Mouse (Mus musculus): Measurements from ENCODE around the gene Pmm1. TPM values are rescaled to one million over a fixed set of nuclear protein-coding genes. Genes with fewer than 3 reads are reported as not detected.

Gene Pmm1
- polyA plus RNA-seq (2012; rRNA removed) = 22.6 and 23.4 TPM in 2 replicates
- polyA plus RNA-seq (2014; fragmentation: Nextera tagmentation; extraction: Ambion mirVana) = 17.6 and 21.1 TPM in 2 replicates

GRCm38 (mm10) chr15:81960171-81961077 lies at the start of gene Pmm1:
Pmm1 (minus strand) TSS chr15:81960930.
- H3K4me2 ChIP-seq (ENCODE audit: low read depth) = peak within 1 kb of the TSS; percentile 100
- H3K9me3 ChIP-seq (ENCODE audit: control insufficient read depth, low read length) = no peaks in the 10 kb centered on the region
- peak within 1 kb of the TSS; percentile 69 to 84 for H3K4me3 ChIP-seq (ENCODE audit: insufficient read depth in 1 of 2, low read depth in 2 of 2, low read length in 2 of 2)
- TF ChIP-seq CTCF (IDR thresholded peaks at IDR 0.05; ENCODE audit: low read depth) (peak; percentile 94), EP300 (IDR thresholded peaks at IDR 0.05; ENCODE audit: low read depth) (no peak)
- H3K36me3 ChIP-seq (replicated peaks; ENCODE audit: control insufficient read depth, insufficient read depth, low read depth) = no peaks in the 10 kb centered on the region
- under 1% methylated on average over 77 of the region's 77 CpGs for WGBS (ENCODE audit: insufficient replicate concordance)
- DNase-seq (ENCODE audit: low read depth in 3 of 3, low spot score in 3 of 3) (peak; percentile 97 to 98 (median 98)), ATAC-seq (ENCODE audit: insufficient read depth) (peak; percentile 98)
- peak within 1 kb of the TSS; percentile 76 for H3K9ac ChIP-seq (replicated peaks)
- H3K27me3 ChIP-seq (ENCODE audit: control insufficient read depth, insufficient read depth, low read length) = no peaks in the 10 kb centered on the region
- peak within 1 kb of the TSS; percentile 73 for H3K27ac ChIP-seq
- peaks cover 8 to 15% of the 10 kb centered on the region in 2 experiments for H3K4me1 ChIP-seq (replicated peaks; ENCODE audit: control insufficient read depth in 2 of 2, insufficient read depth in 2 of 2, low read length in 1 of 2)

- Histone ChIP-seq H3K27me3 (ENCODE audit: control insufficient read depth, insufficient read depth, low read length) (no peaks in the 10 kb centered on the region), H3K4me1 (replicated peaks; ENCODE audit: control insufficient read depth in 2 of 2, insufficient read depth in 2 of 2, low read length in 1 of 2) (peaks cover 4 to 7% of the 10 kb centered on the region in 2 experiments), H3K27ac (no peak overlapping the region), H3K9me3 (ENCODE audit: control insufficient read depth, low read length) (no peaks in the 10 kb centered on the region), H3K9ac (replicated peaks) (no peak overlapping the region), H3K4me3 (ENCODE audit: insufficient read depth in 1 of 2, low read depth in 2 of 2, low read length in 2 of 2) (no peak overlapping the region), H3K36me3 (replicated peaks; ENCODE audit: control insufficient read depth, insufficient read depth, low read depth) (0 out of 2 replicates have a peak, but pooled peaks cover 3% of the 10 kb centered on the region), H3K4me2 (ENCODE audit: low read depth) (no peak overlapping the region)
- 45% methylated on average over 8 of the region's 8 CpGs for WGBS (ENCODE audit: insufficient replicate concordance)
- no peak for DNase-seq (ENCODE audit: low read depth in 3 of 3, low spot score in 3 of 3)
- ATAC-seq (ENCODE audit: insufficient read depth) = peak; percentile 70
- TF ChIP-seq EP300 (IDR thresholded peaks at IDR 0.05; ENCODE audit: low read depth) = no peak
- TF ChIP-seq CTCF (IDR thresholded peaks at IDR 0.05; ENCODE audit: low read depth) = no peak
These were observed 43.5 kb upstream of the Pmm1 start for GRCm38 (mm10) chr15:82004257-82004656.

GRCm38 (mm10) chr15:81993992-81994391 lies 33.3 kb upstream of the Pmm1 start:
- no peak overlapping the region for H3K4me3 ChIP-seq (ENCODE audit: insufficient read depth in 1 of 2, low read depth in 2 of 2, low read length in 2 of 2)
- no peaks in the 10 kb centered on the region for H3K27me3 ChIP-seq (ENCODE audit: control insufficient read depth, insufficient read depth, low read length)
- no peak overlapping the region for H3K27ac ChIP-seq
- TF ChIP-seq EP300 (IDR thresholded peaks at IDR 0.05; ENCODE audit: low read depth) = no peak
- TF ChIP-seq CTCF (IDR thresholded peaks at IDR 0.05; ENCODE audit: low read depth) = no peak
- no peak overlapping the region for H3K4me2 ChIP-seq (ENCODE audit: low read depth)
- no peak overlapping the region for H3K9ac ChIP-seq (replicated peaks)
- no peak for ATAC-seq (ENCODE audit: insufficient read depth)
- H3K4me1 ChIP-seq (replicated peaks; ENCODE audit: control insufficient read depth in 2 of 2, insufficient read depth in 2 of 2, low read length in 1 of 2) = peaks cover 14 to 21% of the 10 kb centered on the region in 2 experiments
- 79% methylated on average over 6 of the region's 6 CpGs for WGBS (ENCODE audit: insufficient replicate concordance)
- H3K9me3 ChIP-seq (ENCODE audit: control insufficient read depth, low read length) = no peaks in the 10 kb centered on the region
- H3K36me3 ChIP-seq (replicated peaks; ENCODE audit: control insufficient read depth, insufficient read depth, low read depth) = no peaks in the 10 kb centered on the region; the same call in 1 of the 2 replicates
- DNase-seq (ENCODE audit: low read depth in 3 of 3, low spot score in 3 of 3) = no peak

GRCm38 (mm10) chr15:81990549-81990948 lies 29.8 kb upstream of the Pmm1 start:
- TF ChIP-seq CTCF (IDR thresholded peaks at IDR 0.05; ENCODE audit: low read depth) = no peak
- TF ChIP-seq EP300 (IDR thresholded peaks at IDR 0.05; ENCODE audit: low read depth) = peak; percentile 65
- H3K4me2 ChIP-seq (ENCODE audit: low read depth) = peak overlapping the region; percentile 60
- ATAC-seq (ENCODE audit: insufficient read depth) = peak; percentile 97
- peak overlapping the region; percentile 49 for H3K9ac ChIP-seq (replicated peaks)
- H3K27me3 ChIP-seq (ENCODE audit: control insufficient read depth, insufficient read depth, low read length) = no peaks in the 10 kb centered on the region
- H3K4me1 ChIP-seq (replicated peaks; ENCODE audit: control insufficient read depth in 2 of 2, insufficient read depth in 2 of 2, low read length in 1 of 2) = peaks cover 14 to 21% of the 10 kb centered on the region in 2 experiments
- H3K36me3 ChIP-seq (replicated peaks; ENCODE audit: control insufficient read depth, insufficient read depth, low read depth) = no peaks in the 10 kb centered on the region; the same call in 1 of the 2 replicates
- DNase-seq (ENCODE audit: low read depth in 3 of 3, low spot score in 3 of 3) = peak; percentile 76 to 80 (median 77)
- peak overlapping the region; percentile 23 to 30; a peak in 2 of 4 replicates for H3K4me3 ChIP-seq (ENCODE audit: insufficient read depth in 1 of 2, low read depth in 2 of 2, low read length in 2 of 2)
- peak overlapping the region; percentile 75 for H3K27ac ChIP-seq
- no peaks in the 10 kb centered on the region for H3K9me3 ChIP-seq (ENCODE audit: control insufficient read depth, low read length)
- 15% methylated on average over 7 of the region's 7 CpGs for WGBS (ENCODE audit: insufficient replicate concordance)
